Mouse (Mus musculus) c-Kit-negative CD71-positive TER-119-positive erythroid progenitor cells, embryonic 14.5 days (primary cell): Measurements from ENCODE around the gene Frem2.

Experiments used
- DNase-seq: peaks from one replicate; pipeline ENCODE4 v3.0.0-alpha.2; 2013; ENCODE audit warnings: low read depth, low spot score

Gene Frem2

GRCm38 (mm10) chr3:53656878-53657561 lies at the start of gene Frem2:
Gene Frem2, minus strand, starts transcription at chr3:53657355.
- no peak for DNase-seq

DNA sequence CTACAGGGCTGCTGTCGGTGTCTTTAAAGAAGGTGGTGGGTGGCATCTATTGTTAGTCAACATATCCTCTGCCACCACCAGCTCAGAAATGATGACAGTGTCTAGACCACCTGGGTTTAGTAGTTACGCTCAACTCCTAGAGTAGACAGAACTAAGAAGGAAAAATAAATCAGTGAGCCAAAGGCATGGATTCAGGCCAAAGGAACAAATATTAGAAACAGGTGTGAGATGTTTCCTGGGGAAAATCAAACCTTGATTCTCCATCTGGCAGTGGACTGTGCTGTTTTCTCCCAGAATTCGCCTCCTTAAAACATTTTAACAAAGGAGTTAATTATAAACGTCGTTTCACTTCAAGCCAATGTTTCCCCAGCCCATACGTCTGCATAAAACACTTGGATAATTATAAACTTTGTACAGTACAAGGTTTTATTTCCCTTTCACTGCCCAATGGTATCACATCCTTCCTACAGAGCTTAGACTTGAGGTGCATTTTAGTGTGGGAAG lies 48.9 kb upstream of the Frem2 start:
- DNase-seq = no peak

- no peak for DNase-seq
These were observed 46.0 kb upstream of the Frem2 start for GRCm38 (mm10) chr3:53703126-53703505.

- DNase-seq = no peak
These were observed 45.4 kb upstream of the Frem2 start for GRCm38 (mm10) chr3:53702421-53703125.

DNA sequence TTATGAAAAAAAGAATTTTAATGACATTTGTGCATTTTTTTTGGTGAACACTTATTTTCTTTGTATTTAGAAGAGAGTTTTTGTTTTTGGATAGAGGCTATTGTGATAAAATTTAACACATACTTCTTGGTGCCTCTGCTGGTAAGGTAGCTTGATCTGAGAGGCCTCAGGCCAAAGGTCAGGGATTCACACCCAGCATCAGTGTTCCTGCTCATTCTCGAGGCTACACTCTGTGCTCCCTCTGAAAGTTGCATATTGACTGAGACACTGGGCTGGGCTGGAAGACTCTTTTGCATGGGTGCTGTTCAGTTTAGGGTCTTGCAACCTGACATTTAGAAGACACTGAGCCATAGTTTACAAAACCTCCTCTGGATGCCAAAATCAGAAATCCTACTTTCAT lies 44.8 kb upstream of the Frem2 start:
- no peak for DNase-seq

DNA sequence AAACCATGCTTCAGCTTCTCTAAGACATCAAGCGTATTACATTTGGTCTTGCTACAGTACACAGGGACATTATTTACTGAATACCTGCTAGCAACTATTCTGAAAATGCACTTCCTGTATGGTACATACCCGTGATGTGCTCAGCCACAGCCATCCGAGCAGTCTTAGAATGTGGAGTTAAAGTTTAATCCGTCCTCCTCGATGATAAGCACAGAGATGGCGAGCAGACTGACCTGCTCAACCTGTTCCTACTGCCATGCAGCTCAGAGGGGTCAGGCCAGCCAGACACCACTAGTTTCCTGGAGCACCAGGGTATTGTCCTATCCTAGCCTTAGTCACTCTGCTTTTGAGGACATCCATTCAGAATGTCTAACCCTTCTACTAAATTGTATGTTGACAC lies 30.6 kb upstream of the Frem2 start:
- no peak for DNase-seq

DNA sequence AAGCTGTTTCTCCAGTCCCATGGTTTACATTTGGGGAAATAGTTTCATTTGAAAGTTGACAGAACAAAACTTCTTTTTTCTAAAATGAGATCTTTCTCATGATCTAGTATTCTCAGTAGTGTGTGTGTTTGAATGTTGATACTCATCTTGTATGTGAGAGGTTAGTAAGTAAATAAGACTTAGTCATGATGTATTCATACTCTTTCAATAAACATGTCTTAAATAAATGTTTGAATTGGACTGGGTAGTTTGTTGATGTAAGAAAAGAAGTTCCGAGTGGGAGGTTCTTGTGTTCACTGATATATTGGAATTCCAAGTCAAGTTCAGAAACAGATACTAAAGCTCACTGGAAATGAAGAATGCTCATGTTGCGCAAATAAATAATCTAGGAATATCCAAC lies 25.1 kb upstream of the Frem2 start:
- no peak for DNase-seq

DNA sequence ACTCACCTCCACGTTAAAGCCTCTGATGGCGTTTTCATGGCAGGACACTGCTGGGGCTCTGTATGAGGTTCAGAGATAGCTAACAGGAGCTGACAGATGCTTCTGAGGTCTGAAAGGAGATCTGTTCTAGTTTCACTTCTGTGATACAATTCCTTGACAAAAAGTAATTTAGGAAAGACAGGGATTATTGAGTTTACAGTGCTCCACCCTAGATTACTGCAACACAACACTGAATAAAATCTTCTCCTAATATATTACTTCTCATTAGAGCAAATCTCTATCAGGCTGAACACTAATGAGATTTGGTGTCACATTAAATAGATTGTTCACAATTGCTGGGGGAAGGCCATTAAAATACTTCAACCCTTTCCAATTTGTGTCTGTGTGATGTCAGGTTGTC lies 23.7 kb upstream of the Frem2 start:
- DNase-seq = no peak

GRCm38 (mm10) chr3:53674225-53674624 lies 17.1 kb upstream of the Frem2 start:
- peak; percentile 1 for DNase-seq

DNA sequence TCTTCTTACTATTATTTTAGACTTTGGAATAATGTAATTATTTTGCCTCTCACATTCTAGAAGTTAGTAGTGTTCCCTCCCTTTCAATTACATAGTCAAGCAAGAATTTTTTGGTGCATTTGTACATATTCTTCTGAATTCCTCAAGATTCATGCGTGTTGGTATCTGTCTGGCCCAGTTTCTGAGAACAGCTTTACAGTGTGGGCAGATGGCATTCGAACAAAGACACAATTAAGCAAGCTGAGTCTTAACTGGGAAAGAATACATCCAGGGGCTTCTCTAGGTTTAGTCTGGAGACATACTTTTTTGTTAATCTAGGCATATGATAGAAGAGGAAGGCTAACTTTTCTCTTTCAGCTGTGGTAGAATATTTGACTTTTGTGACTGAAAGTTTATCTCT lies 12.6 kb upstream of the Frem2 start:
- DNase-seq = no peak

DNA sequence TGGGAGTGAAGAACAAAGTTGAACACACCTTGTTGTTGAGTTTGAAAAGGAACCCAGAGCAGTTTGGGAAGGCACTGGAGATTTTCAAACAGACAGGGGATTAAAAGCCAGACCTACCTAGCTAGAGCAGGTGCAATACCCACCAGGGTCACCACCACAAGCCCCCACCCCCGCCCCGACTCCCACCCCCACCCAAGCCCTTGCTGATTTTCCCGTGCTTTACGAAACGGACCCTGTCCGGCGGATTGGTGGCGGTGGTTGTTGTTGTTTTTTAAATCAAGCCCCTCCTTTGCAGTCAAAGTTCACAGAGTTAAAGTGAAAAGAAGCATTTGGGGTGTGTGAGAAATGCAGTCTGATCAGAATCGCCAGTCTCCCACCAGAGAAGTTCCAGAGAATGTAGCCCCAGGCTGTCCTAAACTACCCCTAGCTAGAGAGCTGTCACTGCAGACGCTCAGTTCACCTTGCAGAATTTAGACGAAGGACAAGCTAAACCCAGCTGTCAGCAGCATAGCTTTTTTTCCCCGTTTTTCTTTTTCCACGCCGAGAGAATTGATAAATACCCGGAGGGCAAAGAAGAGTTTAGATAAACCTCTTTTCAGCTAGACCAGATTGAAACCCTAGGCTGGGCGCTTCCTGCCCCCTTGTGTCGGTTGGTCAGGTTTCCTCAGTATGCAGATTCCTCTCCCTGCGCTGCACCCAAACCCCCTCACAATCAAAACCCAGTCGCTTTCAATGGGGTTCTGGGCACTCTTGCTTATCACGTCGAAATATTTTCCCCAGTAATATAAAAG lies 784 bp upstream of the Frem2 start:
- no peak for DNase-seq

GRCm38 (mm10) chr3:53656328-53656877 lies 752 bp downstream of the Frem2 start:
- no peak for DNase-seq

DNA sequence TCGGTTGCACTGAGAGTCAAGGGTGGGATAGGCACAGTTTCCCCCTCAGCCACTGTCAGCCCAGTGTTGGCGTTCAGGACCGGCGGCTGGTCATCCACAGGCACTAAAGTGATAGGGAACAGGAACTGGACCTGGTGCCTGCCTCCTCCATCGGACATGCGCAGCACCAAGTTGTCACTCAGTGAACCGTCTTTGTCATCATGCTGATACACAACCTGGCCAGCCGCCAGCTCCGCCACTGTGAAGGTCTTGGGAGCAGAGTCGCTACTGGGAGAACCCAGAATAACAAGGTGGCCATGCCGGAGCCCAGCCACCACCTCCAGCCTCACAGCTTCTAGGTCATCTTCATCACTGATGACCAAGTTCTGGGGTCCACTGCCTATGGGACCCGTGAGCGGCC lies 1.8 kb downstream of the Frem2 start:
- DNase-seq = no peak

DNA sequence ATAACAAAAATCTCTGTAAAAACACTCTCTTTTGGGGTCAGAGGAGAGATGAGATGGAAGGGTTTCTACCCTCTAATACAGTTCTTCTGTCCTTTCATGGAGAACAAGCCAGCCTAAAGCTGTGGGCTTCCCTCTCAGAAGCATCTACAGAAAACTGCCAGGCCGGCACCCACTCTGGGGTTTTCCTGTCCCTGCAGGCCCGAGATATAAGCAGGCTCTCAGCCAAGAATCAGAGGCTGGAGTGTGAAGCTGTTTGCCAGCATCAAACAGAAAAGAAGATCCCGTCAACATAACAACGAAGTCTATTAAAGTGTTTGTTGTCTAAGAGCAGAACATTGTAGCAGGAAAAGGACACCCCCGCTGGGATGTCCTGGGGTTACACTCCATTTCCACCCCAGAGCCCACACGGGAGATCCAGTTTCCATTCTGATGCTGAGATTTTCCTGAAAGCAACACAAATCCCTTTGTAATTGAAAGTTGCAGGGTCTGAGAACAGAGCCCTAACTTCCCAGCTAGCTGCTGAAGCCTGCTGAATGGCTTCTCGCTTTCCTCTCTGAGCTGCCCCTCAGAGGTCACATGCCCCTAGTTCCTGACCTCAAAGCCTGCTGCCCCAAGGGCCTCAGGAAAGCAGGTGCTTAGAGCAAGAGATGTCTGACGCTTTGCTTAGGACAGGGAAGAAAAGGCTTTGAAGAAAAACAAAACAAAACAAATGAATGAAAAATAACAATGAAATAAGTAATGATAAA lies 7.0 kb downstream of the Frem2 start:
- no peak for DNase-seq

DNA sequence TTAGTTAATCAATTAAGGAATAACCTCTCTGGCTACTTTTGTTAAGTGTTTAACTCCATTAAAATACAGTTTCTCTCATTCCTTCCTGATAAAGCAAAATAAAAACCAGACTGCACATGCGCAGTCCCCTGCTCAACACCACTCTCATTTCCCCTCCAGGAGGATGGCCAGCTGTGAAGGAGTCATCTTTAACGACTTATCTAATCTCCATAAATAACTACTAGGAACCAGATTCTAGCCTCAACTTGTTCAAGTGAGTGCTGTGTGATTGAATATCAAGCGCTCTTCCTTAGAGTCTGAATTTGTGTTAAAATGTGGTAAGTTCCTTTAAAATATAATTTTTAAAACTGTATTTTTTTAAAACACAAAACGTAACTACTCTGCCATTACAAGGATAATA lies 7.7 kb downstream of the Frem2 start:
- DNase-seq = no peak

DNA sequence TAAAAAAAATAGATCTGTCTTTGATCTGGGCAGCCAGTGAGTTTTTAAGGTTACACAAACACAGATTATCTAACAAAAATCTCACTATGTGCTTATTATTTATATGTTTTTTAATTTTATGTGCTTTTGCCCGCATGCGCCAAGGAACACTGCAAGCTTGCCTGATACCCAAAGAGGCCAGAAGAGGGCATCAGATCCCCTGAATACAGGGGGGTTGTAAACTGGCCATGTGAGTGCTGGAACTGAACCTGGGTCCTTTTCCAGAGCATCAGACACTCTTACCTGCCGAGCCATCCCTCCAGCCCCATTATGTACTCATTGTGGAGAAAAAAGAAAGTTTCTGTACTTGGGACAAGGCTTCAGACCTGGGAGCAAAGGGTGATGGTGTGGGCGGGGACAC lies 8.3 kb downstream of the Frem2 start:
- no peak for DNase-seq

DNA sequence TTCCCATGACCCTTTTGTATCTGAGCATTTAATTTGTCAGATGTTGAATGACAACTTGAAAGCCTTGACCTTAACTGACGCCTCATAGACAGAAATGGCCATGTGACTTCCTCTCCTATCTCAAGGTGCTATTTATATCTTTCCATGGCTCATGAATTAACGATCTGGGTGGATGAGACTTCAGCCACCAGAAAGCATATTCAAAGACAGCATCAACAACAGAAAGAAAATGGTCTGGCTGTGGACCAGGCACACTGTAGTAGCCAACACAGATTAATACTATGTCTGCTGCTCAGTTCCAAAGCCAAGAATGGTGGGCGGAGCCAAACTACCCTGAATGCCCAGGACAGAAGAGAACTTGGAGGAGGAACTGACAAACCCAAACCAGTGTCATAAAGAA lies 21.2 kb downstream of the Frem2 start:
- no peak for DNase-seq

DNA sequence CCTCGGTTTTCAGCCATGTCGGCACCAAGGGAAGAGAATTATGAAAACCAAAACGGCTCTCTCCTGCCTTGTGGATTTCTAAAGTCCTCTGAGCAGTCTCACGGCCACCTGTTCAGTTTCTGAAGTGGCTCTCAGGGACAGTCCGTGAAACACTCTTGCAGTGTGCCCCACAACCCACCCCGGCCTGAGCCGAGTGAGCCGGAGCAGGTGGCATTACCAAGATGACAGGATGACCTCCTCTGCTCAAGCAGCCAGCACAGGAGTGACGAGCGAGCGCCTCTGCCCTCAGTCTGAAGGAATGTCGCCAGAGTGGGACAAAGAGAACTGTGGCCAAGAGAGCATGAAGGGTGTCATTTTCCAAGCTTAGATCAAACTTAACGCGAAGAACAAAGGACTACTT lies 26.0 kb downstream of the Frem2 start:
- DNase-seq = no peak

GRCm38 (mm10) chr3:53630630-53631029 lies 26.5 kb downstream of the Frem2 start:
- DNase-seq = no peak

DNA sequence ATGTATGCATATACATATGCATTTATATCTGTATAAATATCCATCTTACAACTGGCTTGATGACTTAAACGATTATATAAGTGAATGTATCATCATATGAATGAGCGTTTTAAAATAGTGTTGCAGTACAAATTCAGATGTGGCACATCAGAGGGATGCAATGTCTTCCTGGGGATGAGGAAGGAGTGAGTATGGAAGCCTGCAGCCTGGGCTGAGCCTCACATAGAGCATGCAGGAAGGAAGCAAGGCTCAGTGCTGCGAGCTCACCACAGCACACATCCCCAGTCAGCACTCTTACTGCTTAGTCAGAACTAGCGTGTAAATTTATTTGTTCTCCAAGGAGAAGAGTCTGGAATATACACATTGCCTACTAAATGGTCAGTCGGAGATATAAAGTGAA lies 27.2 kb downstream of the Frem2 start:
- DNase-seq = no peak

DNA sequence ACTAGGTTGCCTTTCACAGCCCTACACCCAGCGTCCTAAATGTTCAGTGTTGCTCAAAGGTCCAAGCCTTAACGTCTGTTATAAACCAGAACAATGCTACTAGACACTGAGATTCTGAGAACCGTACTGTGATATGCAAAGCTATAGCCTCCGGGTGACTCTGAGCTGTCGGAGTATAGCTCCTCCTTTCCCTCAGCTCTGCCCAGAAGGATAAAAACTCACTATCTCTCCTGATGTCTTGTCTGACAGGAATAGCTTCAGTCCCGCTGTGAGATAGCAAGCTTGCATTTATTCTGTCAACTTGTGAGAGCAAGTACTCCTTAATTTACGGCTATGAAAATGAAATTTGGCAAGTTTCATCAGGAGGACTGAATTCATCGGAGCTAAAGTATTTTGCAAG lies 33.9 kb downstream of the Frem2 start:
- no peak for DNase-seq

GRCm38 (mm10) chr3:53620978-53621377 lies 36.2 kb downstream of the Frem2 start:
- DNase-seq = no peak
